Mouse (Mus musculus): ENCODE results near the gene Mkln1. TPM values are rescaled to one million over a fixed set of nuclear protein-coding genes. Genes with fewer than 3 reads are reported as not detected.

Mkln1 gene
- polyA plus RNA-seq, 1 experiment from 2014 or later = 214 TPM

- no peak for ATAC-seq (ENCODE audit: low FRiP score, low TSS enrichment)
- Histone ChIP-seq H3K4me2 (replicated peaks; ENCODE audit: low read depth, low read length) (no peak overlapping the region), H3K4me3 (ENCODE audit: low read length) (no peak overlapping the region), H3K36me3 (ENCODE audit: insufficient read depth, low read length) (no peaks in the 10 kb centered on the region), H3K9ac (replicated peaks; ENCODE audit: low read length) (no peak overlapping the region), H3K27me3 (ENCODE audit: insufficient read depth, low read length) (no peaks in the 10 kb centered on the region), H3K4me1 (ENCODE audit: insufficient read depth, low read length) (peaks cover 13% of the 10 kb centered on the region), H3K27ac (ENCODE audit: low read length) (peak overlapping the region; percentile 40; the same call in 1 of the 2 replicates), H3K9me3 (ENCODE audit: low read length) (no peaks in the 10 kb centered on the region)
- 76% methylated on average over 3 of the region's 3 CpGs for whole genome bisulfite sequencing
Measured at GRCm38 (mm10) chr6:31371140-31371539, 27.4 kb upstream of the Mkln1 start.

DNA sequence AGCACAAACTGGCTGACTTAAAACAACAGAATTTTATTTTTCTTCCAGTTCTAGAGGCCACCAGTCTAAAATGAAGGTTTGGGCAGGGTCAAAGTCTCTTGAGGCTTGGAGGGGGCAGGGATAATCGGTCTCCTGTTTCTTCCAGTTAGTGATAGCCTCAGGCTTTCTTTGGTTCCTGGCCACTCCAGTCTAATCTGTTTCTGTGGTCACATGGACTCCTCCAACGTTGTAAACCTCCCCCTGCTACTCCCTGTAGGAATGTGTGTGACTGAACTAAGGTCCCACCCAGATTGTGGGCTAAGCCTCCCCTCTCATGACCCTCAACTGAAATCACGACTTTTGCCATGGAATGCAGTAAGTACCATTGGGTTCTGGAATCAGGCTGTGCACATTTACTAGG is 25.9 kb upstream of the Mkln1 start:
- ATAC-seq (ENCODE audit: low FRiP score, low TSS enrichment) = 0 out of 2 replicates have a peak, but pooled peaks have one; percentile 51
- 14% methylated on average over 3 of the region's 3 CpGs for WGBS
- Histone ChIP-seq H3K27ac (ENCODE audit: low read length) (no peak overlapping the region), H3K9ac (replicated peaks; ENCODE audit: low read length) (no peak overlapping the region), H3K9me3 (ENCODE audit: low read length) (no peaks in the 10 kb centered on the region), H3K36me3 (ENCODE audit: insufficient read depth, low read length) (no peaks in the 10 kb centered on the region), H3K4me1 (ENCODE audit: insufficient read depth, low read length) (peaks cover 13% of the 10 kb centered on the region), H3K27me3 (ENCODE audit: insufficient read depth, low read length) (no peaks in the 10 kb centered on the region), H3K4me3 (ENCODE audit: low read length) (no peak overlapping the region), H3K4me2 (replicated peaks; ENCODE audit: low read depth, low read length) (no peak overlapping the region)

DNA sequence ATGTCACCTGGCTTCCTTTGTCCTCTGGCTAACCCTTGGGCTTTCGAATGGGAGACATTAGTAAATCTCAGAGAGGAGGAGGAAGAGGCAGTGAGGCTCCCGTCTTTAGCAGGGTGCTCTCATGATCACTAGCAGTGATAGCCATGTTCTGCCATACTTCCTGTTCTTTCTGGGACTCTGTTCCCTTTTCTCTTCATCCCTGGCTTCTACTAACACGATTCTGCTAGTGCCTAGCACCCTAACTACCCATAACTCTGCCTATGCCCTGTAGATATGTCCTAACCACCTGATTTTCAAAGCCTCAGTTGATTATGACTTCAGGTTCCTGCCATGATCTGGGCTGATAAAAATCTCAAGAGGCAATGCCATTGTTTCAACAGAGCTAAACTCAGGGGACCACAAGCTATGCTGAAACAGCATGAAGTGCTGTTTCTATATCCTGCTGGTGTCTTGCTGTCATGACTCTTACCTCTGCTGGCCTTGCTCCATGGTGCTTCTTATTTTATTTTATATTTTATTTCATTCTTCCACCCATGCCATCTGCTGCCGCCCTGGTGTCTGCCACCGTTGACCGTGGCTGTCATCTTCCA is 25.4 kb upstream of the Mkln1 start:
- H3K27ac ChIP-seq (ENCODE audit: low read length) = no peak overlapping the region
- peaks cover 13% of the 10 kb centered on the region for H3K4me1 ChIP-seq (ENCODE audit: insufficient read depth, low read length)
- no peak overlapping the region for H3K9ac ChIP-seq (replicated peaks; ENCODE audit: low read length)
- no peak overlapping the region for H3K4me3 ChIP-seq (ENCODE audit: low read length)
- H3K9me3 ChIP-seq (ENCODE audit: low read length) = no peaks in the 10 kb centered on the region
- no peak overlapping the region for H3K4me2 ChIP-seq (replicated peaks; ENCODE audit: low read depth, low read length)
- no peaks in the 10 kb centered on the region for H3K27me3 ChIP-seq (ENCODE audit: insufficient read depth, low read length)
- WGBS = 84% methylated on average over 6 of the region's 6 CpGs
- no peak for ATAC-seq (ENCODE audit: low FRiP score, low TSS enrichment)
- no peaks in the 10 kb centered on the region for H3K36me3 ChIP-seq (ENCODE audit: insufficient read depth, low read length)

- H3K4me3 ChIP-seq (ENCODE audit: low read length) = no peak overlapping the region
- no peak overlapping the region for H3K4me2 ChIP-seq (replicated peaks; ENCODE audit: low read depth, low read length)
- no peaks in the 10 kb centered on the region for H3K36me3 ChIP-seq (ENCODE audit: insufficient read depth, low read length)
- H3K27ac ChIP-seq (ENCODE audit: low read length) = no peak overlapping the region
- ATAC-seq (ENCODE audit: low FRiP score, low TSS enrichment) = no peak
- H3K9me3 ChIP-seq (ENCODE audit: low read length) = 0 out of 2 replicates have a peak, but pooled peaks cover 5% of the 10 kb centered on the region
- H3K9ac ChIP-seq (replicated peaks; ENCODE audit: low read length) = no peak overlapping the region
- WGBS = 76% methylated on average over 7 of the region's 7 CpGs
- H3K4me1 ChIP-seq (ENCODE audit: insufficient read depth, low read length) = no peaks in the 10 kb centered on the region
- no peaks in the 10 kb centered on the region for H3K27me3 ChIP-seq (ENCODE audit: insufficient read depth, low read length)
Measured at GRCm38 (mm10) chr6:31382989-31383388, 15.5 kb upstream of the Mkln1 start.

- H3K27me3 ChIP-seq (ENCODE audit: insufficient read depth, low read length) = no peaks in the 10 kb centered on the region
- H3K36me3 ChIP-seq (ENCODE audit: insufficient read depth, low read length) = no peaks in the 10 kb centered on the region
- 0 out of 2 replicates have a peak, but pooled peaks cover 5% of the 10 kb centered on the region for H3K9me3 ChIP-seq (ENCODE audit: low read length)
- no peak overlapping the region for H3K27ac ChIP-seq (ENCODE audit: low read length)
- no peak overlapping the region for H3K4me3 ChIP-seq (ENCODE audit: low read length)
- ATAC-seq (ENCODE audit: low FRiP score, low TSS enrichment) = no peak
- 66% methylated on average over 5 of the region's 5 CpGs for WGBS
- H3K4me1 ChIP-seq (ENCODE audit: insufficient read depth, low read length) = no peaks in the 10 kb centered on the region
- H3K4me2 ChIP-seq (replicated peaks; ENCODE audit: low read depth, low read length) = no peak overlapping the region
- H3K9ac ChIP-seq (replicated peaks; ENCODE audit: low read length) = no peak overlapping the region
Measured at GRCm38 (mm10) chr6:31384794-31385193, 13.7 kb upstream of the Mkln1 start.

- Histone ChIP-seq H3K27me3 (ENCODE audit: insufficient read depth, low read length) (no peaks in the 10 kb centered on the region), H3K9me3 (ENCODE audit: low read length) (no peaks in the 10 kb centered on the region), H3K4me3 (ENCODE audit: low read length) (no peak overlapping the region), H3K4me2 (replicated peaks; ENCODE audit: low read depth, low read length) (no peak overlapping the region), H3K36me3 (ENCODE audit: insufficient read depth, low read length) (no peaks in the 10 kb centered on the region), H3K9ac (replicated peaks; ENCODE audit: low read length) (no peak overlapping the region), H3K4me1 (ENCODE audit: insufficient read depth, low read length) (no peaks in the 10 kb centered on the region), H3K27ac (ENCODE audit: low read length) (no peak overlapping the region)
- no peak for ATAC-seq (ENCODE audit: low FRiP score, low TSS enrichment)
- 90% methylated on average over 10 of the region's 10 CpGs for WGBS
Measured at GRCm38 (mm10) chr6:31385281-31386145, 13.0 kb upstream of the Mkln1 start.

DNA sequence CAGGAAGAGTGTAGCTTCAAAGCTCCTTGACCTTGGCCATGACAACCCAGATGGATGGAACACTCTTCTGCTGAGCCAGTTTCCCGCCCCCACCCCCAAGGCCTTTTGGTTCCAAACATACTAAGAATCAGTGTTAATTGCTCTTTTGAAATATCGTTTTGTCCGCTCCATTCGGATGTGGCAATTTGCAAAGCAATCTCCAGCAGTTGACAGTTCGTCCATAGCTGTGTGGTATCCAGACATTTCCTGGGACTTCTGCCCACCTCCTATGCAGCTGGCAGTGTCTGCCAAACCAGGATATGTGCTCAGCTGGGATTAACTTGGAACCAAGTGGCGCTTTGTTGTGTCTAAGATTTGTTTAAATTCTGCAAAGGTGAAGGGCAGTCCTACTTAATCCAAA is 8.8 kb upstream of the Mkln1 start:
- no peak for ATAC-seq (ENCODE audit: low FRiP score, low TSS enrichment)
- Histone ChIP-seq H3K27me3 (ENCODE audit: insufficient read depth, low read length) (no peaks in the 10 kb centered on the region), H3K9me3 (ENCODE audit: low read length) (no peaks in the 10 kb centered on the region), H3K9ac (replicated peaks; ENCODE audit: low read length) (no peak overlapping the region), H3K4me3 (ENCODE audit: low read length) (no peak overlapping the region), H3K27ac (ENCODE audit: low read length) (no peak overlapping the region), H3K36me3 (ENCODE audit: insufficient read depth, low read length) (no peaks in the 10 kb centered on the region), H3K4me2 (replicated peaks; ENCODE audit: low read depth, low read length) (no peak overlapping the region), H3K4me1 (ENCODE audit: insufficient read depth, low read length) (no peaks in the 10 kb centered on the region)
- WGBS = 89% methylated on average over 6 of the region's 6 CpGs

- Histone ChIP-seq H3K27ac (ENCODE audit: low read length) (no peak overlapping the region), H3K4me1 (ENCODE audit: insufficient read depth, low read length) (no peaks in the 10 kb centered on the region), H3K27me3 (ENCODE audit: insufficient read depth, low read length) (no peaks in the 10 kb centered on the region), H3K36me3 (ENCODE audit: insufficient read depth, low read length) (no peaks in the 10 kb centered on the region), H3K9me3 (ENCODE audit: low read length) (no peaks in the 10 kb centered on the region), H3K4me3 (ENCODE audit: low read length) (no peak overlapping the region), H3K4me2 (replicated peaks; ENCODE audit: low read depth, low read length) (no peak overlapping the region), H3K9ac (replicated peaks; ENCODE audit: low read length) (no peak overlapping the region)
- no peak for ATAC-seq (ENCODE audit: low FRiP score, low TSS enrichment)
- WGBS = 53% methylated on average over 8 of the region's 8 CpGs
Measured at GRCm38 (mm10) chr6:31390243-31390981, 8.1 kb upstream of the Mkln1 start.

GRCm38 (mm10) chr6:31392871-31393270 is 5.7 kb upstream of the Mkln1 start:
- no peak overlapping the region for H3K9ac ChIP-seq (replicated peaks; ENCODE audit: low read length)
- no peaks in the 10 kb centered on the region for H3K36me3 ChIP-seq (ENCODE audit: insufficient read depth, low read length)
- no peaks in the 10 kb centered on the region for H3K27me3 ChIP-seq (ENCODE audit: insufficient read depth, low read length)
- H3K4me3 ChIP-seq (ENCODE audit: low read length) = no peak overlapping the region
- no peak overlapping the region for H3K4me2 ChIP-seq (replicated peaks; ENCODE audit: low read depth, low read length)
- no peak for ATAC-seq (ENCODE audit: low FRiP score, low TSS enrichment)
- H3K4me1 ChIP-seq (ENCODE audit: insufficient read depth, low read length) = no peaks in the 10 kb centered on the region
- no peaks in the 10 kb centered on the region for H3K9me3 ChIP-seq (ENCODE audit: low read length)
- WGBS = 76% methylated on average over 5 of the region's 5 CpGs
- no peak overlapping the region for H3K27ac ChIP-seq (ENCODE audit: low read length)

Measured in kidney, embryonic 16.5 days (tissue).